Mouse (Mus musculus) spleen, adult 2 months (tissue): ENCODE data around the gene Atp6v0a1.

Experiments
- CTCF ChIP-seq: fragments of 200-500 bp; IDR thresholded peaks from 2 replicates; pipeline ENCODE4 v1.5.1; 2011; ENCODE audit warnings: mild to moderate bottlenecking, inconsistent platforms; ENCODE audit not compliant: insufficient read depth, insufficient read length, insufficient replicate concordance; ENCODE audit errors: extremely low read depth
- POLR2A ChIP-seq: fragments of 200-500 bp; IDR thresholded peaks from 2 replicates; pipeline ENCODE4 v1.6.1; 2011; ENCODE audit warnings: low read depth, low read length, inconsistent platforms

GRCm38 (mm10) chr11:100970557-100970937 lies 38.7 kb upstream of the Atp6v0a1 start, which contains the start of gene Cavin1:
- TF ChIP-seq CTCF (no peak), POLR2A (no peak; the same call in 1 of the 2 replicates)
